Mouse (Mus musculus): Measurements from ENCODE around the gene Unc5c.

Unc5c gene

DNA sequence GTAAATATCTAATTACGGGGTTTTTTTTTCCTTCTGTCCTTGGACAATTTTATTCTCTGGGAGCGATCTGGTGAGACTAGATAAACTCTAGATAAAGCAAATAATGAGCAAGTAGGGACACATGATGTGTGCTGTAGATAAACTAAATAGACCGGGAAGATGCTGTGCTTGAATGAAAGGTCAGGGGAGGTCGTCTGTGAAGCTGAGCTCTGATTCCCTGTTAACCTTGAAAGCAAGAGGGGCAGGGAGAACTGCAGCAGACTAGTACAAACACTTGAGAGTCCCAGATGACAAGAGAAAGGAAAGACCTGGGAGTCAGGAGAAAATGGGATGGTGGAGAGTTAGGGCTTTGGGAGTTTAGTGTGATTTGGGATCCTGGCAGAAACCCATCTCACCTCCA, 251.4 kb downstream of the Unc5c start:
- no peak for DNase-seq (ENCODE audit: low spot score)

DNA sequence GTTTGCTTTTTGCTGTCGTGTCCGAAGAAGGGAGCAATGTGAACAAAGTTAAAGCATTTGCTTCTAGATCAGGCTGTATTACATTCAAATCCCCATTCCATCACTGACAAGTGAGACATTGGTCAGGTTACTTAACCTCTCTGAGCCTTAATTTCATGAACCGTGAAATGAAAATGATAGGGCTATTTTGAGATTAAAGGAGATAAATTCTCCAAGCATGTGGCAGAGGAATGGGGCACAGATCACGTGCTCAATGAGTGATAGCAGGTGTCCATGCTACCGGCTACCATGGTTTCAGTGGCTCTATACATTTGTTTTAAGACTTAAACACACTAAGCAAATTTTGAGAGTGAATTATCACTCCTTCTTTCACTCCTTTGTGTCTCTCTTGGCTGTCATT, 254.0 kb downstream of the Unc5c start:
- no peak for DNase-seq (ENCODE audit: low spot score)

DNA sequence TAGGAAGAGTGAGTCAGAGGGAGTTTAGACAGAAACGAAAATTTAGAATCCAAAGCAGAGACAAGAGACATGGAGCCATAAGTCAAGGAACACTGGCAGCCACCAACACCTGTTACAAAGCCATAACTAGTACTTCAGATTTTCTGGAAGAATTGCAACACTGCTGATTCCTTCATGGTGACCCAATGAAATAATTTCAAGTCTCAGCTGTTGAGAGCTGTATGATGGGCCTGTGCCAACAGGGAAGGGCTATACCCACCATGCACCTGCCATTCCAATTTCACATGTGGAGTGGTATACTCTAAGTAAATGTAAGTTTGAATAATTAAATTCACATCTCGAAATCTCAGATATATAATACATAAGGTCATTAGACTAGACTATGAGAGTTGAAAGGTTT, 259.5 kb downstream of the Unc5c start:
- DNase-seq (ENCODE audit: low spot score): no peak

DNA sequence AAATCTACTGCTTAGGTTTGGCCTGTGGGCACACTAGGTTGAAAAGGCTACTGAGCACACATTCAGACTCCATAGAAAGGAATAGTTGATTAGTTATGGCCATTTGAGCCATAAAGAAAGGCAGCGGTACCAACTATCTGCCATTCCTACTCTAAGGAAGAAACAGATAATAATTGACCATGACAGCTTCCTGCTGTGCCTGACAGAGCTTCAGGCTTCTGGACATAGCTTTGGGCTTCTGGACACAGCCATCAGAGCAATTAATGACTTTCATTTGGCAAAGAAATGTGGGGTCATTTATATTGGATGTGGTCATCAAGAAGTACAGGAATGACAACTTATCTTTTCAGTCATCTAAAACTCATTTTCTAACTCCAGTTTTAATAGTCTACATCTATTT, 260.4 kb downstream of the Unc5c start:
- DNase-seq (ENCODE audit: low spot score): no peak

DNA sequence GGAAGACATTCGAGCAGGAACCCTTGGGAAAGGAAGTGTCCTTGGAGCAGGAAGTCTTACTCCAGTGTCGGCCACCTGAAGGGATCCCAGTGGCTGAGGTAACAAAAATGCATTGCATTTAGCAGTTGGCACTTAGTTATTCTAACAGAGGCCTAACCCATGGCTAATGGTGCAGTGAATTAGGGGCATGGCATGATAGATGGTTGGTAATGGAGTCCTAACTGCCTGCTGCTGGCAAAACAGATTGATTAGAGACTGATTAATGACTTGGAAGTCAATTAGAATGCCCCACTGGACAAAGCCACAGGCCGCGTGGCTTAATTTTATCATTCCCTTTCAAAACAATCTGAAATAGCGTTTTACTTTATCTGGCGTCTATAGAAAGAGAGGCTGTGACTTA, 268.8 kb downstream of the Unc5c start:
- no peak for DNase-seq (ENCODE audit: low spot score)

DNA sequence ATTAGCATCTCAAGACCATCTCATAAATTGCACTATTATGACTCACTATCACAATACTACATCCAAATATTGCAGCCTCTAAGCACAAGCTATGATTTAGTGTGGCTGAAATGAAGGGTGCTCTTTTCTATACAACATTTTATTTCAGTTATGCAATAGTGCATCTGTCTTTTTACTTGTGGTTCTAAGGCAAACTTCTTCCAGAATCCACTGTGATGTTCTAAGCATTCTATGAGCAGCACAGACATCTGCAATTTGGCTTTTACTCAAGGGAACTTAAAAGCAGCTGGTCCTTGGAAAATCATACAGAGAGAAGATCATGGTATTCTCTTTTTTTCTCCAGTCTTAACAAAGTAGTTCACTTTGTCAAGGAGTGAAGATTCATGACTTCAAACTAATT, 270.3 kb downstream of the Unc5c start:
- no peak for DNase-seq (ENCODE audit: low spot score)

DNA sequence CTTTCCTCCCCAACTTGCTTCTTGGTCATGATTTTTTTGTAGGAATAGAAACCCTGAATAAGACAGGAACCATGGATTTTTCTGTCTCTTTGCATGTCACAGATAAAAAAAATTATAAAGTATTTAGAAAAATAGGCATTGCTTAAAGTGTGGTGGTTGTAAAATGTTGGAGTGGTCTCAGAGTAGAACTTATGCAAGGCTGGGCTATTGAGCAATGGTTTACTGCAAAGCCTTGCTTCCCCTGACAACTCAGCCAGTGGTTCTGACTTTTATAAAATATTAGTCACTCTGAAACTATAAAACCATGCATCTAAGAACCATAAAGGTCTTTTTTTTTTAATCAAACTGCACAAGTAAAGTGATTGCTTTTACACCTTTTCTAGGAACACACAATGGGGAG, 280.3 kb downstream of the Unc5c start:
- no peak for DNase-seq (ENCODE audit: low spot score)

DNA sequence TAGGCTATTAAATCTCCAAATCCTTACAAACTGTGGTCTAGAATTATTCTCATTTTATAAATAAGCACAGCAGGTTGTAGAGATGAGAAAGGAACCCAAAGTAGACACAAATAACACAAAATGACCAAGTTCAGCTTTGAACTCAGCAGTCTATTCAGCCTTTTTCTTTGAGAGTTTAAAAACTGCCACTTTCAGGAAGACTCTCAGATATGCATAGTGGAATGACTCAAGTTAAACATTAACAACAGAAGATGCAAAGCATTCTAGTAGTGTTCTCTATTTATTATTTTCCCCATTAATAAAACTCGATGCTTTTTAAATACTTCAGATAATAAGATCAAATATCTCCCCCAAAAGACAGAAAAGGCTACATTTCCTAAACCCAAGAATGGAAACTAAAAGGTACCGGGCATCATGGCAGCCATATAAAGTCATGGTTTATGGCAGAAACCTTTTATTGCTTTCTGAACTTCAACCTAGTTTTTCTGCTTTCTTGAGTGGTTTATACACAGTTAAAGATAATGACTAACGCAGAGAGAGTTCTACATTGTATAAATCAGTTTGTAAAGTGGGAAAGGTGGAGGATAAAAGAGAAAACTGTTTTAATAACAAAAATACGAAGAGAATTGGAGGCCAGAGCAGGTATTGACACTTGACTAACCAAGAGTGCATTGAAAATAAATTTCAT, 283.8 kb downstream of the Unc5c start:
- DNase-seq (ENCODE audit: low spot score): no peak

DNA sequence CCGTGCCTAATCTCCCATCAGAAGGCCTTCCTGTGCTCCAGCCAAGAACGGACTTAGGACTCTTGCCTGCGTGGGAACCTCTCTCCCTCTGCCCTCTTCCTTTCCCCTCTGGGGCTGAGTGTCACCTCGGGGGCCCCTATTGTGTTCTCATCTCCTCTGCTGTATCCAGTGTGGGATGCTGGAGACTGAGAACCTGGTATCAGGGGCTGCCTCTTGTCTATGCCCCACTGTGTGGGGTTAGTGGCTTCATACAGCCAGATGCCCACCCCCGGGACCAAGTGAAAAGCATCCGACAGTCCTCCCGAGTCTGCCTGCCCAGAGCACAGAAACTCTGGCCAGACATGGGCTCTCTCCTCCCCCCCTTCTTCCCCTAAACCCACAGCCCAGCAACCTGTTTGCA, 287.2 kb downstream of the Unc5c start:
- DNase-seq (ENCODE audit: low spot score): no peak

DNA sequence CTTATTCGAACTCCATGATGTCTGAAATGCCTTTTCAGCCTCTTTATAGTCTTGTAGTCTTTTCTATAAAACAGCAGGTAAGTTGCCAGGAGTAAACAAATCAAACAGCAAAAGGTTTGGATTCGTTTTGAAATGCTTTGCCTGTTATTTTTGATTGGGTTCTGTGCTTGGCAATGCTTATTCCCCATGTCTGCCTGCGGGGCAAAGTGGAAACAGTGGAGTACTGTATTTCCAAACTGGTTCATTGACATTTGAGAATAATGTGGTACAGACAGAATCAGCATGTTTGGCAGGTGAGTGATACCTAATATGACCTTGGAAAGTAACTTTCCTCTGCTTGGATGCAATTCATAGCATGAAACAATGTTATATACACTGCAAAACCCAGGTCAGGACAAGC, 292.2 kb downstream of the Unc5c start:
- no peak for DNase-seq (ENCODE audit: low spot score)

DNA sequence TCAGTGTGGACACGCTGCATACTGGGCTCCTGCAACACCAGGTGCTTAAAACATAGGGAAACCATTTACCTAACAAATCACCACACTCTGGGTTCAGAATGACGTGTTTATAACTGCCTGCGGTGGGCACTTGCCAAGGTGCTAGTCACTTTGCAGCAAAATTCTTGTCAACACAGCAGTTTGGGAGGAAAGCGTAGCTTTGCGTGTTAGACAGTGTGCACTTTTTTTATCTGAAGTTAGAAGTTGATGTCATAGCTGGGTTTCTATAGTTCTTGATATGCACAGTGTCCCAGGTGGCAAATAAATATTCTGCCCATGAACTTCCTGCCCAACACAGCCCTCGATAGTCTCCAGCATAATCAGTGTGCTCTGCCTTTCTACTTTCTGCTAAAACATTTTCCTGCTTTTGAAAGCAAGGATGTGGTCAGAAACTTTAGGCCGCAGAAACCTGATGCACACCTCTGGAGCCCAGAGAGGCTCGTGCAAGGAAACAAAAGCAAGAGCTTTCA, 313.4 kb downstream of the Unc5c start:
- DNase-seq (ENCODE audit: low spot score): no peak

DNA sequence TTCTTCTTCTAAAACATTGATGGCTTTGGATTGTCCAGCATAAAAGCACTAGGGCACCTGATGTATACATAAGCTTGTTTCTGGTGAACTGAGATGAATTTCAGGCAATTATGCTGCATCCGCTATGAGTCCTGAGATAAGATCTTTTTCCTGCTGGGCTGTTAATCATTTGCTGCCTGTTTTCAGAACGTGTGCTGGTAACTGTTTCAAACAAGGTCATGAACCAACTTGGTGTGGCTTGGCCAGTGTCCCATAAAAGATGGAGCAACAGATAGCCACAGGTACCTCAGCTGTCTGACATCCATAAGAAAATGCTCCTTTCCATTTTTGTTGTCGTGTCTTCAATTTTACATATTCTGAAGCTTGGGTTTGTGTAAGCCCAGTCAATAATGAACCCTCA, 314.2 kb downstream of the Unc5c start:
- DNase-seq (ENCODE audit: low spot score): no peak

DNA sequence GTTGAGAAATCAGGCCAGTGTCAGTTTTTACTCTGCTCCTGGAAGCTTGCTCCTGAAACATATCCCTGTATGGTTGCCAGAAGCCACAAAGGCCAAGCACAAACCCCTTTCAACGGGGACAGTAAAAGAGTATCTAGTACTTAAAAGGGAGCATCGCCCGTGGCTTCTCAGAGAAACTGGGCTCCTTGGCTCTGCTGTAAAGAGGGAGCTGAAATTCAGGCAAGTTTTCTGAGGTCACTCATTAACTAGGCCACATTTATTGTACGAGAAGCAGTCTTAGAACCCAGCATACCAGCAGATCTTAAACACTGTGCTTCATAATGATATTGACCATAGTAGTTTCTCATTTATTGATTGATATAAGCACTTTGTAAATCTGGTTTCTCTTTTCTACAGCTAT, 317.5 kb downstream of the Unc5c start:
- DNase-seq (ENCODE audit: low spot score): no peak

DNA sequence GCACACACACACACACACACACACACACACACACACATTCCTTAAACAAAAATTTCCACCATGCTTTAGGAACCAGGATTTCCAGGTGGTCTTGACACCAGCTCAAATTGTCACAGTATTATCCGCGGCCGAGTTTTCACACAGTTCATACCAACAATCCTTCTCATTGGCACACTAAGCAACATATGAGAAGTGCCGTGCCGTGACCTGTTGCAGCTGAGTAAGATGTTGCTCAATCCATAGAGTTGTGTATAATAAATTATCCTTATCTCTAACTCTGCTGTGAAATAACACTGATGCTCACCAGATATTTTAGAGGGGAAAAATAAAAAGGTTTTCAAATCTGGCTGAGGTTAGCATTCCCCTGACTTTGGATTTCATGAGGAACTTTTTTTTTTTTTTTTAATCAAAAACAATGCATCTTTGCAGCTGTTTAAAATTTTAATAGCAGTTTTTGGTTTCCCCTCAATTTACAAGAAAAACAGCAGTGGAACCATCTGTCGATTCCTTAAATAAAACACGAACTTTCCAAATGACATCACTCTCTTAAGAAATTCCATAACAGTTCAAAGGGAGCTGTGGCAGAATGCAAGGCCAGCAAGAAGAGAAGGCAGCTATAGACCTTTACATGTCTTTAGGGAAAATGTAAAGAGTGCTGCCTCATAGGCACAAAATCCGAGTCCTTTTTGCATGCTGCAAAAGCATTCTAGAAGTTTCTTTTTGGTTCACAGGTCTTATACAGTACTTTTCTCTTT, 326.2 kb downstream of the Unc5c start:
- no peak for DNase-seq (ENCODE audit: low spot score)

DNA sequence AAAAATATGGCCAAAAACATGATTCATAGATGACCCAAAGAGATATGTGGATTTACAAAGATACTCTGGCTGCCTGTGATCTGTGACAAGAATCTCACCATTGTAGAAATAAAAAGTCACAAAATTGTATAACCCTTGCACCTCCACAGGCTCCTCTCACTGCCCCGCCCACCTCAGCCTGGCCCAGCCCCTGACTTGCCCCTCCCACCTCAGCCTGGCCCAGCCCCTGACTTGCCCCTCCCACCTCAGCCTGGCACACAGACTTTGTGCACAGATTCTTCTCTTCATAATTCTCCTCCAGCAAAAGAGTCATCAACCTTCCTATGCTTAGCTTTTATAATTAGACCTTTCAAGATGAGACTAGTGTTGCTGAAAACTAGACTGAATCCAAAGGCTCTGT, 327.1 kb downstream of the Unc5c start:
- no peak for DNase-seq (ENCODE audit: low spot score)

DNA sequence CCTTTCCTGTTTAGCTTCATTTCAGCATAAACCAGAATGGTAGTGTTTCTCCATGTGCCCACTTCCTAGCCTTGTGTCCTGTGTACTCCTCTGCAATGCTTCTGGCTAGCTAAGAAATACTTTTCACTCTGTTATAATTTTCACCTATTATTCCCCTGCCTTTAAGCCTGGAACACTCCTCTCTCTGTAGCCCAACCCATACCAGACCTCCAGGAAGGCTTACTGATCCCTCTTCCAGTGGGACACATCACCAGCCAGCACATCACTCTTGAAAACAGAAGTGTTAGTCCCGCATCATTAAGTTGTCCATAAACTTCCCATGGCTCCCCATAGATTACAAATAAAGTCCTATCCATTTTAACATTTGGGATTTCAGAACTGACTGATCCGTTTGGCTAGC, 328.7 kb downstream of the Unc5c start:
- no peak for DNase-seq (ENCODE audit: low spot score)

DNA sequence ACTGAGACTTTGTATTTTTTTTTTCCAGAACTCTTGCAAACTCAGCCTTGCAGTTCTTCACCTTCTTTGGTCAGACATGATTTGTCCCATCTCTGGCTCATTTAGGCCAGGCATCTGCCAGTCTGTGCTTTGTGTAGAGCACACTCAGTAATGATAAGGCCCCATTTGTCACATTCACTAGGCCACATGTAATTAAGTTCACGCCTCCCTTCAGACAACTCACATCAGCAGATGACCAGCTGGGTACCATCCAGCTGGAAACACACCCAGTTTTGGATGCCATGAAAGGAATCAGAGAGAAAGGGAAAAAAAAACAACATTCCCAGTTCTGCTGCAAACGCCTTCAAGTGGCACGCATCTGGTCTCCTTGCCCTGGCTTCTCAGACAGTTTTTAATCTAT, 329.4 kb downstream of the Unc5c start:
- DNase-seq (ENCODE audit: low spot score): no peak

DNA sequence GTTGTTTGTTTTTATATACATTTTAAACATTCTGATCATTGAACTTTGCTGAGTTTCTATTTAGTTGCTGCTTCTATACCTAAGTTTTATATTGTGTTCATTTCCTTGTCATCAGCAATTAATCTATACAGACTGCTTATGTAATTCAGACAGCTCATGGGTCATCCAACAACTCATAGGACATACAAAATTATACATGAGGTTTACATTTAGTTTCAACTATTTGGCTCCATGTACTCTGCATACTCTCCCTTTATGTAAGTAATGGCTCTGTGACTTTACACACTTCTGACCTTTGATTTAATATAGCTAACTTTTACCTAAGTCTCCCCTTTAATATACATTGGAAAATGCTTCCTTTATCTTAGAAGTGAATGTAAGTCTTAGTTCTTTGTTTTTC, 332.4 kb downstream of the Unc5c start:
- DNase-seq (ENCODE audit: low spot score): no peak

DNA sequence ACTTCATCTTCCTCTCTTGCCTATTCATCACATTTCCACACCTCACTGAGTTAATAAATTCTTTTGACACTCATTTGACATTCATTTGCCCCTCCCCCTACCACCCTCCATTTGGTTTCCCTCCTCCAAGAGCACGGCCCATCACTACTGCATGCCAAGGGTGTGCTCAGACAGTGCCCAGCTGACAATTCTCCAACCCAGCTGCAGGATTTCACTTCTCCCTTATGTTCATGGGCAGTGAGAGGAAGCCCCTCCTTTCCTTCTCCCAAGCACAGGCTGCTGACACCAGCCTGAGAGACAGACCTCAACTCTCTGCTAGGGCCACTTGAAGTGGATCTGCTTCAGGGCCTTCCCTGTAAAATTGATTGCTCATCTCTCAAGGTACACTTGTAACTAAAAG, 332.8 kb downstream of the Unc5c start:
- no peak for DNase-seq (ENCODE audit: low spot score)

DNA sequence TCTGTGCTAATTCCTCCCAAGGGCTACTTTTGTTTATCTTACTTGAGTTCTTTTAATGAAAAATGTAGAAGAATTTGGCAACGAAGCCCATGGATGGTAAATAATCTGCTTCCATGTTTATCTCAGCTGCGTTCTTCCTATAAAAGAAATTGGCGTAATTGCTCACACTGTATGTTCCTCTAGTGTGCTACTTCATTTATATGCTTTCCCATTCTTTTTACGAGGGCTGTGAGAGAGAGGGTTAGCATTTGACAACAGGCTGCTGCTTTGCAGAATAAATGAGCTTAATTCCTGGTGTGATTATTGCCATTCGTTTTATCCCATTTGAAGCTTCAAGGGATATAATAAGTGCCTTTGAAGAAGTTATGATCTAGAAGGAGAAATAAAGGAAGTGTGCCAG, 339.1 kb downstream of the Unc5c start:
- DNase-seq (ENCODE audit: low spot score): no peak

DNA sequence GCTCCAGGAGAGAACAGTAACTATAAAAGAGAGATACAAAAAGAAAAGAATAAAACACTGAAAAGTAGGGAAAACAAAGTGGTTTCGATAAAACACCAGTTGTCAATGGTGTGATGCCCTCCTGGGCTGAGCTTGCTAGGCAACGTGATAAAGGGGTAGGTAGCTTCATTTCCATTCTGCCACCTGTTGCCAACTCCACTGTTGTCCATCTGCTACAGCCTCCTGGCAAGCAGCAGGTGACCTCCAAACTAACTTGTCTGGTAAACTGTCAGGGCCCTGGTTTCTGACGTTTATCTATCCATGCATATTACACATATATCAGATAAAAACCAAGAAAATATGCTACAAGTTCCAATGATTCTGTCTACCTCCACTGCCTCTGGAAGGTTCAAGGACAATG, 344.6 kb downstream of the Unc5c start:
- DNase-seq (ENCODE audit: low spot score): no peak

DNA sequence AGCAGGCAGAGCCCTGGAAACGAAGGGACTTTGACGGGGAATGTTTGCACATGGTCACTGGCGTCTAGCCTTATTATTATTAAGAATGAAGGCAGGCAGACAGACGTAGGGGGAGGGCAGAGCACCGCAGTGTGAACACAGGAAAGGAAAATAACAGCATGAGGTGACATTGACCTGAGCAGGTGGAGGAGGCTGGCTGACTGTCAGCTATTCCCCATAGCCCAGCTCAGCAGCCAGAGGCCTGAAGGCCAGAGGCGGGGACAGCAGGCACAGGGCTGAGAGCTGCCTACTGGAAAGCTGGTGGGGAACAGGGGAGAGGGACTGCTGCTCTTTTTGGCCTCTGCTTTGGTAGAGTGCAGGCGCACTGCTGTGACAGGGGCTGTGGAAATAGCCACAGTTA, 345.9 kb downstream of the Unc5c start:
- DNase-seq (ENCODE audit: low spot score): no peak

DNA sequence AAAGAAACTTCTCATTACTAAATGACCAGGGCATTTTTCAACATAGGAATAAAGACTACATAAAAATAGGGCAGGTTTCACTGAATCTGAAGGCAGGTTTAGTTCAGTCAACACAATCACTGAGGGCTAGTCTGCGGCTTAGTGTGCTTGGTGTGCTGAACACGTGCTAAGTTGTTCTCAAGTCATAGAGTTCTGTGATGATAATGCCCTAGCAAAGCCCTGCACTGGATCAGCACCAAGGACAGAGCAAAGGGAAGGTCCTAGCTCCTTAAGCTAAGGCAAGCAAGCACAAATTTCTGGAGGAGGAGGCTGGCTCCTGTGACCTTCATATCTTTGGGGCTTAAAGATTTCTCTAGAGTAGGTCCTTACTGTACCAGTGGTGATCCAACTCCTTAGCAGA, 346.3 kb downstream of the Unc5c start:
- peak; percentile 23 for DNase-seq (ENCODE audit: low spot score)

DNA sequence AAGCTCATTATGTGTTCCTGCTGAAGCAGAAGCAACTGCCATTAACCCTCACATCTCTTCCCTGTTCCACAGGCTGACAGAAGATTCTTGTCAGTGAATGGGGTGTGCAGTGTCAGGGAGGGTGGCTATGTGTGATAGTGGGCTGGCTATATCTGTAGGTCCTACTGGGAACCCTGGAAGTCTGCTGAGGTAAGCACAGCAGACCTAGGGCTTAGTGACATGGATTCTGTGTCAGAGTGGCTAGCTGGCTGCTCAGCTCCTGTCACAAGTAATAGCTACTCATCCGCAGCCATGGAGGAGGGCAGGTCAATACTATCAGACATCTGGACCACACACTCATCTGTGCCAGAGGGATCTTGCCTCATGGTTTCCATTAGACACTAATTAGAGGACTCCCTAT, 349.8 kb downstream of the Unc5c start:
- no peak for DNase-seq (ENCODE audit: low spot score)
